Mouse (Mus musculus): ENCODE measurements at regions not wholly inside any gene's neighbourhood (a gene's known extent, or its start where the extent isn't known, plus 50 kb on each side); places are given as distances from the start of the nearest gene placed in this dataset.
A peak's percentile ranks its signal among the peaks of the same experiment; 100 is the strongest.

DNA sequence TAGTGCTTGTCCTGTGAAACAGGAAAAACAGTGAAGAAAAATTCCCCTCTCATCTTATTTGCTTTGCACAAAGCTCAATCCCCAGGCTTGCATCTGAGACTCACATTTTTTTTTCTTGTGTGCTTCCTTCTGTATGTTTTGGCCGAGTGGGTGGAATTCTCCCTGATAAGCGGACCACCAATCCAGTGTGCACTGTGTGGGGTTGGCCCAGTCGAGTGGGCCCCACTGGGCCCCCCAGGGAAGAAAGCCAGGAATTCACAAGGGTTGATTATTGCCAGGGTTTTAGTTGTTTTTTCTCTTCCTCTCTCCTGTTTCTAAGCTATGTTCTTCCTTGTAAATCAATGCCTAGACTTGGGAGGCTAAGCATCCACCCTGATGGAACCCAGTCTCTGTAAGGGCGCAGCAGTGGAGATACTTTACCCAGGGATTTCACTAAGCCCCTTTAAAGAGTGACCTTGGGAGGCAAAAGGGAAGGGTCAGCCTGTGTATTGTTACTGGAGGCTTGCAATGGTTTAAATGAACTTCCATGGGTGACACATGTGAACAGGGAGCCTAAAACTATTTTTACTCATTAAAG is 120.3 kb downstream of the Gm10295 start:
- Histone ChIP-seq H3K4me3 (ENCODE audit: insufficient read depth, low read depth, low read length) (no peak overlapping the region), H3K4me1 (ENCODE audit: control insufficient read depth, insufficient read depth, low read length) (peaks cover 7% of the 10 kb centered on the region; the same call in 1 of the 2 replicates), H3K36me3 (ENCODE audit: control insufficient read depth, insufficient read depth, low read length) (no peaks in the 10 kb centered on the region), H3K27me3 (replicated peaks; ENCODE audit: control insufficient read depth, insufficient read depth, low read length) (no peaks in the 10 kb centered on the region), H3K27ac (ENCODE audit: insufficient read depth, low read depth, low read length) (peak overlapping the region; percentile 46; the same call in 1 of the 2 replicates)
- DNase-seq = peak; percentile 35
- WGBS = 62% methylated on average over 4 of the region's 4 CpGs
- TF ChIP-seq CTCF (conservative IDR thresholded peaks at IDR 0.05; ENCODE audit: insufficient read depth, insufficient read length, low read depth, low read length) = no peak
- TF ChIP-seq POLR2A (IDR thresholded peaks at IDR 0.05; ENCODE audit: low read depth, low read length) = no peak

DNA sequence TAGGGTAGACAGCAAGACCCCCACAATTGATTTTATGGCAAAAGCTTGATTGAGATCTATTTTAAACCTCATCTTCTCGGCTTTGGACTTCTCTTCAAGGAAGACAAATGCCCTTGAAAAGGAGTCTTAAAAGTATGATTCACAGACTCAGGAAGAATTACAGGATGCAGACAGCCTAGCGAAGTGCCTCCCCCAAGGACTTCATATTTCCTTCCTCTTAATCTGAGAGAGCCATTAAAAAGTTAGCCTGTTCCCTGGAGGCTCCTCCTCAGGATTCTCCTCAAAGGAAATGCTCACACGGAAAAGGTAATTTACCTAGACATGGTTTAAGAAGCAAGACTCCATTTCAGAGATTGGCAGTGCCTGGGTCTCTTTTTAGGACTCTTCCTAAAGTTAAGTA is 122.1 kb downstream of the Gm10295 start:
- no peak for DNase-seq
- no peaks in the 10 kb centered on the region for H3K36me3 ChIP-seq (ENCODE audit: control insufficient read depth, insufficient read depth, low read length)
- peak overlapping the region; percentile 71 for H3K27ac ChIP-seq (ENCODE audit: insufficient read depth, low read depth, low read length)
- H3K4me3 ChIP-seq (ENCODE audit: insufficient read depth, low read depth, low read length) = no peak overlapping the region
- peaks cover 7% of the 10 kb centered on the region; the same call in 1 of the 2 replicates for H3K4me1 ChIP-seq (ENCODE audit: control insufficient read depth, insufficient read depth, low read length)
- TF ChIP-seq CTCF (conservative IDR thresholded peaks at IDR 0.05; ENCODE audit: insufficient read depth, insufficient read length, low read depth, low read length) = no peak
- 48% methylated on average over 3 of the region's 3 CpGs for WGBS
- no peaks in the 10 kb centered on the region for H3K27me3 ChIP-seq (replicated peaks; ENCODE audit: control insufficient read depth, insufficient read depth, low read length)

DNA sequence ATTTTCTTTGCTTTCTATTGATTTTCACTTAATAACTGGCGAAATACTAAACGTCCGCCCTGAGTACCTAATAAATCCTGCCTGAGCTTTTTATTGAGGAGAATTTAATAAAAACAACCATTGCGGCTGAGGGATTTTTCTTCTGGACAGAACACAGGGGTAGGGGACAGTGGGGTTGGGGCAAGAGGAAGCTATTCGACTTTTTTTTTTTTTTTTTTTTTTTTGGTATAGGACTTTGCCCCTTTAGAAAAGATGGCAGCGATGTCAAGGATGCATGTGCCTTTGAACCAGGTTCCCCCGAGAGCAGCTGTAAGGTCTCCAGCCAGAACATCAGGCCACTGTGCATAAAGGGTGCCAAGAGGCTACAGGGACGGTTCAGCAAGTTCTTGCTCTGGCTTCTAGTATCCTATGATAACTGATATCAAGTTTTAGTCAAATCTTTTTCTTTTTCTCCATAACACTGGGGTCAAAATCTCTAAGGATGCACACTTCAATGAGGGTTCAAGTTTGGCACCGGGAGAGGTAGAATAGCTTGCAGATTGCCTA is 126.9 kb downstream of the Gm10295 start:
- DNase-seq = no peak
- WGBS = 48% methylated on average over 9 of the region's 9 CpGs
- no peak overlapping the region for H3K4me3 ChIP-seq (ENCODE audit: insufficient read depth, low read depth, low read length)
- TF ChIP-seq POLR2A (IDR thresholded peaks at IDR 0.05; ENCODE audit: low read depth, low read length) = no peak
- TF ChIP-seq CTCF (conservative IDR thresholded peaks at IDR 0.05; ENCODE audit: insufficient read depth, insufficient read length, low read depth, low read length) = no peak
- no peaks in the 10 kb centered on the region for H3K4me1 ChIP-seq (ENCODE audit: control insufficient read depth, insufficient read depth, low read length)
- peak overlapping the region; percentile 61 for H3K27ac ChIP-seq (ENCODE audit: insufficient read depth, low read depth, low read length)
- H3K27me3 ChIP-seq (replicated peaks; ENCODE audit: control insufficient read depth, insufficient read depth, low read length) = no peaks in the 10 kb centered on the region
- H3K36me3 ChIP-seq (ENCODE audit: control insufficient read depth, insufficient read depth, low read length) = no peaks in the 10 kb centered on the region

DNA sequence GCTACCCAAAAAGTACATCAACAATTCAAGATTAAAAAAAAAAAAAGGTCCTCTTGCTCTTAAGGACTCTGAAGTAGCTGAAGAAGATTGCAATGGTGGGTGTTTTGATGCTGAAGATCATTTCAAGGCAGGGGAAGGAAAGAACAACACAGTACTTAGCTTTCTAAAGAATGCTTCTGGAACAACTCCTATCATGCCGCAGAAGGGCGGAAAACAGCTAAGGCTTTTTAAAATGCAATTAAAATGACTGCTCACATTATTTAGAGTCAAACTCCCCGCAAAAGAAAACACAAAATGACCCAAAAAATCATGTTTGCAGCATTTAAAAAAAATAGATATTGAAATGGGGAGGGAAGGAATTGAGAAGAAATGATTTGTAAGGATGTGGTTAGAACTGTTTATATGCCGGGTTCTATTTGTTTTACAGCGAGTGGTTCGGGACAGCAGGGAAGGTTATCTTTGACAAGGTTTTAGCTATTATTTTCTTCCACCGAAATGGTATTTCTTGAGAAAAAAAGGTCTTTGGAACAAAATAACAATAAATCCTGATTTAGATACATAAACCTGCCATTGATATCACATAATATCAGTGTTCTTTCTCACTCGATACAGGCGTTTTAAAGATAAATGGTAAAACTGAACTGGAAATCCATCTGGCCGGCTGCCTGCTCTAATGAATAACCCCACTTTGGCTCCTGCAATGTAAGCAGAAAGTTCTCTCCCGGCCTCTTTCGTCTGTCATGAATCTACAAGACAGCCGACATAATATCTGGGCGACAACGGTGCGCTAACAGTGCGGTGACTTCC is 127.6 kb downstream of the Gm10295 start:
- TF ChIP-seq CTCF (conservative IDR thresholded peaks at IDR 0.05; ENCODE audit: insufficient read depth, insufficient read length, low read depth, low read length) = no peak
- TF ChIP-seq POLR2A (IDR thresholded peaks at IDR 0.05; ENCODE audit: low read depth, low read length) = no peak
- 39% methylated on average over 17 of the region's 17 CpGs for WGBS
- Histone ChIP-seq H3K36me3 (ENCODE audit: control insufficient read depth, insufficient read depth, low read length) (no peaks in the 10 kb centered on the region), H3K4me3 (ENCODE audit: insufficient read depth, low read depth, low read length) (no peak overlapping the region), H3K27me3 (replicated peaks; ENCODE audit: control insufficient read depth, insufficient read depth, low read length) (no peaks in the 10 kb centered on the region), H3K4me1 (ENCODE audit: control insufficient read depth, insufficient read depth, low read length) (no peaks in the 10 kb centered on the region), H3K27ac (ENCODE audit: insufficient read depth, low read depth, low read length) (no peak overlapping the region; the same call in 1 of the 2 replicates)
- peak; percentile 81 for DNase-seq

DNA sequence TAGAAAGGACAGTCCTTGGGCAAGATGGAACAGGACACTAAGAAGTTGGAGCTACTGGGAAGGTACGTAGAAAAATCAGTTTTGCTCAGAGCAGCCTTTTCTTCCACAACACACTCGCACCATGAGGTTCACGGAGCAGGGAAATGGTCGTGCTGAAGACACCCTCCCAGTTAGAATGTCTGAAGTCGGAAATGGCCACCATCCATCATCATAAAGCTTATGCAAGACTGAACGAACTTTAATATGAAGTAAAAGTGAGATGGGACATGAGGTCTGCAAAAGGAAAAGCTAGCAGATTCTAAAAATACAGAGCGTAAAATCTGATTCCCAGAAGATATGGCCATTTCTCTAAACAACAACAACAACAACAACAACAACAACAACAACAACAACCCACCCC is 133.9 kb downstream of the Gm10295 start:
- no peaks in the 10 kb centered on the region; the same call in 1 of the 2 replicates for H3K4me1 ChIP-seq (ENCODE audit: control insufficient read depth, insufficient read depth, low read length)
- peak; percentile 48 for DNase-seq
- no peaks in the 10 kb centered on the region for H3K27me3 ChIP-seq (replicated peaks; ENCODE audit: control insufficient read depth, insufficient read depth, low read length)
- no peak overlapping the region for H3K4me3 ChIP-seq (ENCODE audit: insufficient read depth, low read depth, low read length)
- 83% methylated on average over 7 of the region's 7 CpGs for WGBS
- no peak for TF ChIP-seq CTCF (conservative IDR thresholded peaks at IDR 0.05; ENCODE audit: insufficient read depth, insufficient read length, low read depth, low read length)
- no peak for TF ChIP-seq POLR2A (IDR thresholded peaks at IDR 0.05; ENCODE audit: low read depth, low read length)
- no peaks in the 10 kb centered on the region for H3K36me3 ChIP-seq (ENCODE audit: control insufficient read depth, insufficient read depth, low read length)
- H3K27ac ChIP-seq (ENCODE audit: insufficient read depth, low read depth, low read length) = peak overlapping the region; percentile 87

DNA sequence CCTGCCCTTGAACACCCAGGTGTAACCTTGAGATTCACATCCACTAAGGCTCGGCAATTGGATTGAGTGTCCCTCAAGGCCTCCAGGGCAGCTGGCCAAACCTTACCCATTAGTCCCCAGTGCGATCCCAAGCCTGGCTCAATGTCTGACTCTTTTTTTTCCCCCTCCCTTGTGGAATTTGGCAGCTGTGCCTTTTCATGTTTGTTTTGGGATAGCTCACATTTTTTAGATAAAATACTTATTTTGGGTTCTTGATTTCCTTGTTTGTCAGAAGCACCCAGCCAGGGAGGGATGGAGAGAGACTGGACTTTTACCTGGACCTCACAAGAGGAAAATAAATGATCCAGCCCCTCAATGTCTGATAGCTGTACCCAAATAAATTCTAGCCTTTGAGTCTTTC is 134.5 kb downstream of the Gm10295 start:
- 49% methylated on average over 2 of the region's 2 CpGs for WGBS
- DNase-seq = peak; percentile 81
- Histone ChIP-seq H3K36me3 (ENCODE audit: control insufficient read depth, insufficient read depth, low read length) (no peaks in the 10 kb centered on the region), H3K4me1 (ENCODE audit: control insufficient read depth, insufficient read depth, low read length) (no peaks in the 10 kb centered on the region; the same call in 1 of the 2 replicates), H3K4me3 (ENCODE audit: insufficient read depth, low read depth, low read length) (no peak overlapping the region), H3K27ac (ENCODE audit: insufficient read depth, low read depth, low read length) (peak overlapping the region; percentile 87; the same call in 1 of the 2 replicates), H3K27me3 (replicated peaks; ENCODE audit: control insufficient read depth, insufficient read depth, low read length) (no peaks in the 10 kb centered on the region)
- TF ChIP-seq POLR2A (IDR thresholded peaks at IDR 0.05; ENCODE audit: low read depth, low read length) = no peak
- no peak for TF ChIP-seq CTCF (conservative IDR thresholded peaks at IDR 0.05; ENCODE audit: insufficient read depth, insufficient read length, low read depth, low read length)

DNA sequence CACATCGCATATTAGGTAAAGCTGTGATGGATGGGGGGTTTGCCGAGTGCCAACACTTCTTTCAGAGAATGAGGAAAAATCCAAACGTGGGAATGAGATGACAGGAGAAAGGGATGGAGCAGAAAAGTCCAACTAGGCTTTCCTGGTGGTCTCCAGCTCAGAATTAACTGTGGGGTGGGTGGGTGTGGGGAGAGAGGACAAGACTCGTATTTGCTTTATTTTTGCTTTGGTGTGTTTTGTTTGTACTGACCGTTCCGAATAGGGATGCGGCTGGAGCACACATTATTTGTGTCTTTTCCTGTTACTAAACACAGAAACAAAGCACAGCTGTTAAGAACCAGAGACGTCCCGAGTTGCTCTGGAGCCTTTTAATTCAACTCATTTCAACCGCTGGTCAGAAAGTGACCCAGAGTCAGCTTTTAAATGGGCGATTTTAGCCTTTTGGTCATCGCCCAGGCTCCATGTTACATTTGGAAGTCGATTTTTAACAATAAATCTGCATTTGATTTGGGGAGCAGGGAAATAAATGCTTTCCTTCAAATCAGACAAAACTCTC is 136.7 kb downstream of the Gm10295 start:
- Histone ChIP-seq H3K4me1 (ENCODE audit: control insufficient read depth, insufficient read depth, low read length) (no peaks in the 10 kb centered on the region; the same call in 1 of the 2 replicates), H3K36me3 (ENCODE audit: control insufficient read depth, insufficient read depth, low read length) (no peaks in the 10 kb centered on the region), H3K4me3 (ENCODE audit: insufficient read depth, low read depth, low read length) (no peak overlapping the region), H3K27me3 (replicated peaks; ENCODE audit: control insufficient read depth, insufficient read depth, low read length) (no peaks in the 10 kb centered on the region), H3K27ac (ENCODE audit: insufficient read depth, low read depth, low read length) (peak overlapping the region; percentile 97)
- 53% methylated on average over 13 of the region's 13 CpGs for WGBS
- TF ChIP-seq POLR2A (IDR thresholded peaks at IDR 0.05; ENCODE audit: low read depth, low read length) = no peak
- no peak for TF ChIP-seq CTCF (conservative IDR thresholded peaks at IDR 0.05; ENCODE audit: insufficient read depth, insufficient read length, low read depth, low read length)
- DNase-seq = peak; percentile 70

Data from kidney, adult 2 months (tissue).